10 mouse cellular contexts compared by ENCODE assay signal in the genomic region with DNA sequence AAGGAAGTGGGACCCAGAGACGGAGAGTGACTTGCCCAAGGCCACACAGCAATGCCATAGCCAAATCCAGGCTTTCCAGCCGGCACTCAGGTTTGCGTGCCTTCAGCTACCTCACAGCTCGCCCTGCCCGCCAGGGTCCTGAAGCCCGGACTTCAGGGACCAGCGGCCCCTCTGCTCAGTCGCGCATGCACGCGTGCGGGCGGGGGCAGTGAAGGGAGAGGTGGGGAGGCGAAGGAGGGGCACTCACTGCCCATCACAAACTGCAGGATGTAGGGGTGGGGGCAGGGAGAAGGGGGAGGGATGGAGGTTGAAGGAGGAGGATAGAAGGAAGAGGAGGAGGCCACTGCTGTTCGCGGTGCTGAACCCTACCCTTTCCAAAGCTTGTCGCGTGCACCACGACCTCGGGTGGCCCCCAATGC. TPM values are rescaled to one million over a fixed set of nuclear protein-coding genes. Genes with fewer than 3 reads are reported as not detected.
A peak's percentile ranks its signal among the peaks of the same experiment; 100 is the strongest.
DNase-seq lines count a peak whose midpoint lies in the region; ATAC-seq lines count a peak whose summit lies in the region.
"Had no signal": no experiment of that assay in that cellular context is flagged by ENCODE, and none has a peak within 500 bp of the region (broad histone marks: within the 10 kb centered on the region; RNA-seq: fewer than 3 reads in every experiment).

No protein-coding gene starts in this region.

- H3K4me1 ChIP-seq in kidney, embryonic 14.5 days (ENCODE audit: control insufficient read depth, insufficient read depth, low read length), result peaks cover 28% of the 10 kb centered on the region
- H3K4me1 ChIP-seq in embryonic facial prominence, embryonic 13.5 days, result peaks cover 75% of the 10 kb centered on the region
- H3K4me1 ChIP-seq in intestine, embryonic 15.5 days (replicated peaks), result peaks cover 63% of the 10 kb centered on the region

- peaks cover 99% of the 10 kb centered on the region for H3K27me3 ChIP-seq in kidney, embryonic 14.5 days (ENCODE audit: control insufficient read depth, insufficient read depth, low read length)
- H3K27me3 ChIP-seq in embryonic facial prominence, embryonic 13.5 days, result peaks cover 100% of the 10 kb centered on the region
- H3K27me3 ChIP-seq in intestine, embryonic 15.5 days (replicated peaks), result peaks cover 100% of the 10 kb centered on the region

- peak overlapping the region; percentile 3; the same call in 1 of the 2 replicates for H3K4me2 ChIP-seq in kidney, embryonic 14.5 days (replicated peaks; ENCODE audit: low read depth, low read length)
- H3K4me2 ChIP-seq in embryonic facial prominence, embryonic 13.5 days, result peak overlapping the region; percentile 45
- H3K4me2 ChIP-seq in intestine, embryonic 15.5 days (replicated peaks), result peak overlapping the region; percentile 50

- no peaks in the 10 kb centered on the region for H3K9me3 ChIP-seq in kidney, embryonic 14.5 days (ENCODE audit: control insufficient read depth, low read length)
- H3K9me3 ChIP-seq in embryonic facial prominence, embryonic 13.5 days, result no peaks in the 10 kb centered on the region
- H3K9me3 ChIP-seq in intestine, embryonic 15.5 days, result no peaks in the 10 kb centered on the region

- no peak for DNase-seq in kidney, adult 9 months
- peak; percentile 50 for DNase-seq in neural tube, embryonic 10.5 days (ENCODE audit: extremely low spot score, low spot score)
- DNase-seq in thymus, postnatal 36 days, result no peak
- DNase-seq in spleen, postnatal 4 days (ENCODE audit: low spot score in 2 of 2), result no peak
- DNase-seq in urinary bladder, postnatal 14 days (ENCODE audit: low spot score), result no peak

- ATAC-seq in kidney, embryonic 14.5 days (ENCODE audit: low FRiP score, low TSS enrichment), result no peak
- ATAC-seq in embryonic facial prominence, embryonic 13.5 days (ENCODE audit: insufficient number of reproducible peaks, insufficient read depth, low FRiP score, low TSS enrichment, low read depth), result no peak
- ATAC-seq in intestine, embryonic 15.5 days, result no peak
- ATAC-seq: Patski had no signal

- H3K36me3 ChIP-seq in kidney, embryonic 14.5 days (ENCODE audit: control insufficient read depth, insufficient read depth, low read length), result no peaks in the 10 kb centered on the region
- no peaks in the 10 kb centered on the region for H3K36me3 ChIP-seq in embryonic facial prominence, embryonic 13.5 days
- H3K36me3 ChIP-seq in intestine, embryonic 15.5 days, result no peaks in the 10 kb centered on the region

- under 1% methylated on average over 19 of the region's 20 CpGs for WGBS in kidney, embryonic 14.5 days
- under 1% methylated on average over 20 of the region's 20 CpGs for WGBS in embryonic facial prominence, embryonic 13.5 days
- WGBS in intestine, embryonic 15.5 days, result under 1% methylated on average over 20 of the region's 20 CpGs

- H3K27ac ChIP-seq in kidney, embryonic 14.5 days (ENCODE audit: low read depth, low read length), result no peak overlapping the region
- no peak overlapping the region for H3K27ac ChIP-seq in embryonic facial prominence, embryonic 13.5 days
- no peak overlapping the region for H3K27ac ChIP-seq in intestine, embryonic 15.5 days

- no peak overlapping the region for H3K9ac ChIP-seq in kidney, embryonic 14.5 days (ENCODE audit: low read depth, low read length)
- no peak overlapping the region for H3K9ac ChIP-seq in embryonic facial prominence, embryonic 13.5 days
- H3K9ac ChIP-seq in intestine, embryonic 15.5 days, result no peak overlapping the region

- H3K4me3 ChIP-seq in kidney, embryonic 14.5 days (ENCODE audit: low read length), result peak overlapping the region; percentile 23
- peak overlapping the region; percentile 29 for H3K4me3 ChIP-seq in embryonic facial prominence, embryonic 13.5 days
- H3K4me3 ChIP-seq in intestine, embryonic 15.5 days (replicated peaks), result peak overlapping the region; percentile 26

RNA-seq across cellular contexts. Expression of a gene that starts 1.9 kb away (rescaled TPM):
- polyA plus RNA-seq in kidney, embryonic 14.5 days (2014; fragmentation: Nextera tagmentation; extraction: Ambion mirVana), result not detected in 2 replicates
- polyA plus RNA-seq in embryonic facial prominence, embryonic 13.5 days (2015; fragmentation: Nextera tagmentation; extraction: Ambion mirVana), result 0.58 TPM in 1 of 2 replicates, not detected in the other
- not detected in 2 replicates for polyA plus RNA-seq in intestine, embryonic 15.5 days (2015; fragmentation: Nextera tagmentation; extraction: Ambion mirVana)
- polyA plus RNA-seq: liver, adult 2 months had no signal
